ENCODE assay signal across 8 mouse cellular contexts in genomic region chr11:120188102-120188480, GRCm38 (mm10). TPM values are rescaled to one million over a fixed set of nuclear protein-coding genes. Genes with fewer than 3 reads are reported as not detected.
DNase-seq lines count a peak whose midpoint lies in the region; ATAC-seq lines count a peak whose summit lies in the region.

No protein-coding gene starts in this region.

- peak overlapping the region; percentile 99 for H3K27ac ChIP-seq in kidney, embryonic 14.5 days (ENCODE audit: low read depth, low read length)

- peak overlapping the region; percentile 92 for H3K4me2 ChIP-seq in kidney, embryonic 14.5 days (replicated peaks; ENCODE audit: low read depth, low read length)

- peaks cover 54% of the 10 kb centered on the region for H3K4me1 ChIP-seq in kidney, embryonic 14.5 days (ENCODE audit: control insufficient read depth, insufficient read depth, low read length)

- H3K9me3 ChIP-seq in kidney, embryonic 14.5 days (ENCODE audit: control insufficient read depth, low read length), result no peaks in the 10 kb centered on the region

- peak; percentile 29 to 45 for DNase-seq in left cerebral cortex, postnatal 25 days (ENCODE audit: low spot score in 2 of 2)
- DNase-seq in left cerebral cortex, postnatal 4 days, result no peak
- peak; percentile 64 to 70 for DNase-seq in cerebellum, postnatal 25 days
- DNase-seq in gastrocnemius, postnatal 10 days, result peak; percentile 58
- peak; percentile 58 to 60 for DNase-seq in lung, postnatal 4 days
- DNase-seq in thymus, postnatal 14 days, result peak; percentile 25
- no peak for DNase-seq in spleen, postnatal 36 days (ENCODE audit: low spot score in 2 of 2)

- H3K27me3 ChIP-seq in kidney, embryonic 14.5 days (ENCODE audit: control insufficient read depth, insufficient read depth, low read length), result no peaks in the 10 kb centered on the region

- intact Hi-C loops in left cerebral cortex, postnatal 25 days (cut with DNase I), result loop anchor here (1.0 kb wide), 1 partner anchor 48 kb away; no protein-coding TSS in a partner anchor
- intact Hi-C loops in left cerebral cortex, postnatal 4 days (cut with DNase I), result loop anchor here (2.0 to 5.0 kb wide), 2 partner anchors 43 to 119 kb away; no protein-coding TSS in a partner anchor

- under 1% methylated on average over 24 of the region's 24 CpGs for WGBS in kidney, embryonic 14.5 days

- H3K9ac ChIP-seq in kidney, embryonic 14.5 days (ENCODE audit: low read depth, low read length), result peak overlapping the region; percentile 99

- peaks cover 2% of the 10 kb centered on the region; the same call in 1 of the 2 replicates for H3K36me3 ChIP-seq in kidney, embryonic 14.5 days (ENCODE audit: control insufficient read depth, insufficient read depth, low read length)

- no peak for ATAC-seq in kidney, embryonic 14.5 days (ENCODE audit: low FRiP score, low TSS enrichment)

- H3K4me3 ChIP-seq in kidney, embryonic 14.5 days (ENCODE audit: low read length), result peak overlapping the region; percentile 96

RNA-seq across cellular contexts. Expression of gene Slc38a10, which starts 36.9 kb away (rescaled TPM):
- 10 to 100 TPM; 82.9 to 88.8 TPM for total RNA-seq in left cerebral cortex, postnatal 25 days (2021)
- 100 to 1,000 TPM; 113 to 119 TPM for total RNA-seq in left cerebral cortex, postnatal 4 days (2021)
- 10 to 100 TPM; 66.0 to 82.7 TPM for total RNA-seq in gastrocnemius, postnatal 10 days (2021)
- 81.2 and 89.0 TPM in 2 replicates for polyA plus RNA-seq in kidney, embryonic 14.5 days (2014; fragmentation: Nextera tagmentation; extraction: Ambion mirVana)

RNA-seq across cellular contexts. Expression of gene Bahcc1, which starts 44.7 kb away (rescaled TPM):
- total RNA-seq in left cerebral cortex, postnatal 25 days (2021), result 10 to 100 TPM; 16.3 to 21.9 TPM
- 10 to 100 TPM; 36.5 to 39.5 TPM for total RNA-seq in left cerebral cortex, postnatal 4 days (2021)
- 10 to 100 TPM in 1 of 2 experiments, 1 to 10 TPM in 1; 6.4 to 10.5 TPM for total RNA-seq in gastrocnemius, postnatal 10 days (2021)
- 20.3 and 27.2 TPM in 2 replicates for polyA plus RNA-seq in kidney, embryonic 14.5 days (2014; fragmentation: Nextera tagmentation; extraction: Ambion mirVana)

Comparison
In these comparisons a context has a peak if more than half of its experiments do, and no peak if none do; other contexts are left out.
1. DNase-seq: peak in left cerebral cortex, postnatal 25 days (2 of 2), cerebellum, postnatal 25 days (2 of 2), gastrocnemius, postnatal 10 days (single experiment), lung, postnatal 4 days (2 of 2) and thymus, postnatal 14 days (single experiment); none in left cerebral cortex, postnatal 4 days (single experiment) and spleen, postnatal 36 days (0 of 2).